Mouse (Mus musculus) brain, adult 2 months (tissue): ENCODE results near the gene Taar9.
"Not testable (repeated sequence)": the region's sequence is repeated elsewhere in the genome, so short reads cannot be mapped to it uniquely, and the experiment has no call there.

ENCODE experiments used
- DNase-seq: peaks from one replicate; pipeline ENCODE4 v3.0.0; 2011; ENCODE audit warnings: low read depth, low spot score

The Taar9 gene

GRCm38 (mm10) chr10:24109434-24109833 lies at the start of gene Taar9:
Gene Taar9, minus strand, starts transcription at chr10:24109534.
- DNase-seq, result not testable (repeated sequence)

GRCm38 (mm10) chr10:24158470-24159254 lies 49.3 kb upstream of the Taar9 start:
- DNase-seq, result peak; percentile 30

- DNase-seq, result no peak
Observed at GRCm38 (mm10) chr10:24150086-24150485, 40.8 kb upstream of the Taar9 start.

- DNase-seq, result peak; percentile 98
Observed at GRCm38 (mm10) chr10:24149135-24149781, 39.9 kb upstream of the Taar9 start, which contains the start of gene Stx7. Gene Stx7, plus strand, starts transcription at chr10:24149302.

GRCm38 (mm10) chr10:24142735-24143134 lies 33.4 kb upstream of the Taar9 start:
- DNase-seq, result no peak

GRCm38 (mm10) chr10:24138623-24139261 lies 29.4 kb upstream of the Taar9 start:
- DNase-seq, result no peak

GRCm38 (mm10) chr10:24134071-24134645 lies 24.8 kb upstream of the Taar9 start:
- DNase-seq, result no peak

GRCm38 (mm10) chr10:24133132-24133531 lies 23.8 kb upstream of the Taar9 start:
- peak; percentile 20 for DNase-seq

GRCm38 (mm10) chr10:24132273-24132672 lies 22.9 kb upstream of the Taar9 start:
- DNase-seq, result no peak

- DNase-seq, result peak; percentile 89
Observed at GRCm38 (mm10) chr10:24131451-24132262, 22.3 kb upstream of the Taar9 start.

GRCm38 (mm10) chr10:24111116-24111778 lies 1.9 kb upstream of the Taar9 start:
- DNase-seq, result peak; percentile 68

GRCm38 (mm10) chr10:24108236-24108635 lies 1.1 kb downstream of the Taar9 start:
- DNase-seq, result no peak

- DNase-seq, result no peak
Observed at GRCm38 (mm10) chr10:24107747-24108146, 1.6 kb downstream of the Taar9 start.

- not testable (repeated sequence) for DNase-seq
Observed at GRCm38 (mm10) chr10:24103299-24103698, 6.0 kb downstream of the Taar9 start.

- DNase-seq, result not testable (repeated sequence)
Observed at GRCm38 (mm10) chr10:24101812-24102211, 7.5 kb downstream of the Taar9 start, which contains the start of gene Taar8c. Gene Taar8c, minus strand, starts transcription at chr10:24101912.

- not testable (repeated sequence) for DNase-seq
Observed at GRCm38 (mm10) chr10:24097010-24097409, 12.3 kb downstream of the Taar9 start.

GRCm38 (mm10) chr10:24092194-24092593 lies 17.1 kb downstream of the Taar9 start, which contains the start of gene Taar8b:
Gene Taar8b, minus strand, starts transcription at chr10:24092294.
- DNase-seq, result no peak

GRCm38 (mm10) chr10:24087168-24087567 lies 22.2 kb downstream of the Taar9 start:
- no peak for DNase-seq

GRCm38 (mm10) chr10:24086555-24086954 lies 22.8 kb downstream of the Taar9 start:
- peak; percentile 4 for DNase-seq

GRCm38 (mm10) chr10:24085936-24086335 lies 23.4 kb downstream of the Taar9 start:
- no peak for DNase-seq
